In genomic region chr1:121177908-121178311, GRCm38 (mm10) we compare ENCODE assay signal across 8 mouse cellular contexts.
DNase-seq lines count a peak whose midpoint lies in the region; ATAC-seq lines count a peak whose summit lies in the region.

No protein-coding gene starts in this region.

- H3K4me1 ChIP-seq in liver, embryonic 12.5 days = no peaks in the 10 kb centered on the region

- intact Hi-C loops in left cerebral cortex, postnatal 25 days (cut with DNase I) = no loop called here

- H3K4me3 ChIP-seq in liver, embryonic 12.5 days = no peak overlapping the region

- no peaks in the 10 kb centered on the region for H3K36me3 ChIP-seq in liver, embryonic 12.5 days

- no peak overlapping the region for H3K9ac ChIP-seq in liver, embryonic 12.5 days

- peak; percentile 5 to 10 for DNase-seq in left cerebral cortex, postnatal 25 days (ENCODE audit: low spot score in 2 of 2)
- no peak for DNase-seq in left cerebral cortex, adult 11 months (ENCODE audit: low spot score)
- peak; percentile 67 for DNase-seq in embryo, embryonic 10.5 days (ENCODE audit: low spot score)
- DNase-seq in gastrocnemius, postnatal 4 days (ENCODE audit: low spot score in 2 of 2) = peak; percentile 25 to 39
- DNase-seq in left cerebral cortex, adult 9 months (ENCODE audit: low spot score in 2 of 2) = no peak
- no peak for DNase-seq in frontal cortex, adult 2 months (ENCODE audit: extremely low spot score in 1 of 2, low spot score in 1 of 2)
- DNase-seq in layer of hippocampus, adult 9-10 months (ENCODE audit: low spot score) = no peak

- WGBS in liver, embryonic 12.5 days (ENCODE audit: insufficient replicate concordance) = 2% methylated on average over 31 of the region's 31 CpGs

- H3K27me3 ChIP-seq in liver, embryonic 12.5 days (replicated peaks) = peaks cover 71% of the 10 kb centered on the region

- peak overlapping the region; percentile 8; the same call in 1 of the 2 replicates for H3K4me2 ChIP-seq in liver, embryonic 12.5 days

- H3K27ac ChIP-seq in liver, embryonic 12.5 days = no peak overlapping the region

- no peak for ATAC-seq in liver, embryonic 12.5 days

- H3K9me3 ChIP-seq in liver, embryonic 12.5 days (replicated peaks) = no peaks in the 10 kb centered on the region

Comparison
In these comparisons a context has a peak if more than half of its experiments do, and no peak if none do; other contexts are left out.
1. DNase-seq: peak in left cerebral cortex, postnatal 25 days (2 of 2), embryo, embryonic 10.5 days (single experiment) and gastrocnemius, postnatal 4 days (2 of 2); none in left cerebral cortex, adult 11 months (single experiment), left cerebral cortex, adult 9 months (0 of 2), frontal cortex, adult 2 months (0 of 2) and layer of hippocampus, adult 9-10 months (single experiment).